Mouse (Mus musculus) embryonic facial prominence, embryonic 10.5 days (tissue): Measurements from ENCODE around the gene Mrpl38. TPM values are rescaled to one million over a fixed set of nuclear protein-coding genes. Genes with fewer than 3 reads are reported as not detected.

ENCODE experiments used
- DNase-seq: peaks from one replicate; pipeline ENCODE4 v3.0.0-alpha.2; 2017; ENCODE audit warnings: low spot score
- H3K27ac ChIP-seq: fragments of 300-500 bp; sonication (generic); replicated peaks from 2 replicates; pipeline ENCODE4 v1.5.1; 2016; ENCODE audit warnings: mild to moderate bottlenecking
- H3K27me3 ChIP-seq: fragments of 300-500 bp; sonication (generic); replicated peaks from 2 replicates; pipeline ENCODE4 v1.6.1; 2016; ENCODE audit warnings: low read depth, mild to moderate bottlenecking; ENCODE audit not compliant: poor library complexity, severe bottlenecking
- H3K36me3 ChIP-seq: fragments of 300-500 bp; sonication (generic); replicated peaks from 2 replicates; pipeline ENCODE4 v1.6.1; 2016; ENCODE audit warnings: mild to moderate bottlenecking, moderate library complexity
- H3K4me1 ChIP-seq: fragments of 300-500 bp; sonication (generic); 2 replicates; pipeline ENCODE4 v1.6.1; 2016
- H3K4me3 ChIP-seq: fragments of 300-500 bp; sonication (generic); 2 replicates; pipeline ENCODE4 v1.5.1; 2016; ENCODE audit warnings: mild to moderate bottlenecking, moderate library complexity
- H3K9me3 ChIP-seq: fragments of 300-500 bp; sonication (generic); 2 replicates; pipeline ENCODE4 v1.6.1; 2016; ENCODE audit warnings: mild to moderate bottlenecking
- WGBS: fragments of 180-500 bp; shearing (Covaris S2); methylation state at CpG from one replicate; pipeline ENCODE4 v1.1.7; 2016; 5-methylcytosine and 5-hydroxymethylcytosine counted together
- polyA plus RNA-seq: library from polyadenylated mRNA; unstranded; fragments of >200 nt; fragmentation: Nextera tagmentation; extraction: Ambion mirVana; gene quantifications from 2 replicates; pipeline ENCODE4 v1.2.1, GENCODE M21; 2016

The Mrpl38 gene
- polyA plus RNA-seq, 1 experiment from 2014 or later = 108 TPM

- Histone ChIP-seq H3K9me3 (no peaks in the 10 kb centered on the region), H3K4me3 (peak overlapping the region; percentile 80), H3K27me3 (no peaks in the 10 kb centered on the region), H3K36me3 (peaks cover 48% of the 10 kb centered on the region), H3K4me1 (peaks cover 34% of the 10 kb centered on the region), H3K27ac (peak overlapping the region; percentile 95)
- WGBS = 15% methylated on average over 6 of the region's 6 CpGs
- no peak for DNase-seq
Measured at GRCm38 (mm10) chr11:116167232-116167631, 28.6 kb upstream of the Mrpl38 start.

- 62% methylated on average over 9 of the region's 9 CpGs for WGBS
- Histone ChIP-seq H3K4me1 (peaks cover 33% of the 10 kb centered on the region), H3K4me3 (no peak overlapping the region), H3K9me3 (no peaks in the 10 kb centered on the region), H3K36me3 (peaks cover 80% of the 10 kb centered on the region), H3K27me3 (no peaks in the 10 kb centered on the region), H3K27ac (no peak overlapping the region)
- no peak for DNase-seq
Measured at GRCm38 (mm10) chr11:116163002-116163401, 24.3 kb upstream of the Mrpl38 start.

- DNase-seq = no peak
- 80% methylated on average over 10 of the region's 10 CpGs for WGBS
- Histone ChIP-seq H3K27ac (0 out of 2 replicates have a peak overlapping the region, but pooled peaks have one; percentile 12), H3K27me3 (no peaks in the 10 kb centered on the region), H3K9me3 (no peaks in the 10 kb centered on the region), H3K4me3 (no peak overlapping the region), H3K4me1 (peaks cover 31% of the 10 kb centered on the region), H3K36me3 (peaks cover 89% of the 10 kb centered on the region)
Measured at GRCm38 (mm10) chr11:116162146-116162545, 23.5 kb upstream of the Mrpl38 start.

- Histone ChIP-seq H3K27ac (0 out of 2 replicates have a peak overlapping the region, but pooled peaks have one; percentile 21), H3K4me1 (peaks cover 23% of the 10 kb centered on the region), H3K9me3 (no peaks in the 10 kb centered on the region), H3K36me3 (peaks cover 97% of the 10 kb centered on the region), H3K27me3 (no peaks in the 10 kb centered on the region), H3K4me3 (no peak overlapping the region)
- peak; percentile 39 for DNase-seq
- 64% methylated on average over 12 of the region's 12 CpGs for WGBS
Measured at GRCm38 (mm10) chr11:116161312-116161711, 22.6 kb upstream of the Mrpl38 start.

DNA sequence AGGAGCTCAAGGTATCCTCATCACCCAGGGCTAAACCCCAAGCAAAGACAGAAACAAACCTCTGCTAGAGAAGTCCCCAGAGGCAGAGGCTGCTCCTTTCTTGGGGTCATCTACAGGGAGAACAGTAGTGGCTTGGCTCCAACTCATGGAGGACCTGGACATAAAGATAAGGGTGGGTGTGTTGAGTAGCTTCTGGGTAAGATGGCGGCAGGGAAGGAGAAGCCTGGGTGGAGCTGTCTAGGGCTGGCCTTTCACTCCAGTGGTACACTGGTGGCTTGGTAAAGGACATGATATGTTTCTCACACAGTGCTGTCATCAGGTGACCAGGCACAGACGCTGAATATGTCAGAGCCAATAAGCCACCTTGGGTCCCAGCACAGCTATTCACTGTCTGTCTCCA lies 12.3 kb upstream of the Mrpl38 start:
- no peak overlapping the region for H3K4me3 ChIP-seq
- no peaks in the 10 kb centered on the region for H3K9me3 ChIP-seq
- no peak for DNase-seq
- peaks cover 35% of the 10 kb centered on the region for H3K4me1 ChIP-seq
- H3K36me3 ChIP-seq = peaks cover 100% of the 10 kb centered on the region
- 91% methylated on average over 2 of the region's 2 CpGs for WGBS
- H3K27ac ChIP-seq = no peak overlapping the region
- no peaks in the 10 kb centered on the region for H3K27me3 ChIP-seq

DNA sequence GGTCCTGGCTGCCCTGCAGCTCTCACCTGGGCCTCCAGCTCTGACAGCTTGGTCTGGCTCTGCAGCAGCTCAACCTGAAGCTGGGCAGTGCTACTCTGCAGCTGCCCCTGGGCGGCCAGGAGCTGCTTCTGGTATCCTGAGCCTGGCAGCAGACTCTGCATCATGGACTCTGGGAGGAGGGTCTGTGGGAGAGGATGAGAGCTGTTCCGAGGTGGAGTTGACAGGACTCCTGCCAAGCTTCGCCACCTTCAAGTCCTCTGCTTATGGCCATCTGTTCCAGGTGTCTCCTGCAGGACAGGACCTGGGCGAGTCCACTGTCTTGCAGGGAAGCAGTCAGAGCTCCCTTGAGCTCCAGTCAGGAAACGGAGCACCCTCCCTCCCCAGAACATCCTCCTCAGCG lies 10.7 kb upstream of the Mrpl38 start:
- H3K27me3 ChIP-seq = no peaks in the 10 kb centered on the region
- H3K4me1 ChIP-seq = peaks cover 30% of the 10 kb centered on the region
- DNase-seq = no peak
- 0 out of 2 replicates have a peak overlapping the region, but pooled peaks have one; percentile 12 for H3K27ac ChIP-seq
- H3K9me3 ChIP-seq = no peaks in the 10 kb centered on the region
- peaks cover 100% of the 10 kb centered on the region for H3K36me3 ChIP-seq
- 85% methylated on average over 6 of the region's 6 CpGs for WGBS
- H3K4me3 ChIP-seq = no peak overlapping the region

DNA sequence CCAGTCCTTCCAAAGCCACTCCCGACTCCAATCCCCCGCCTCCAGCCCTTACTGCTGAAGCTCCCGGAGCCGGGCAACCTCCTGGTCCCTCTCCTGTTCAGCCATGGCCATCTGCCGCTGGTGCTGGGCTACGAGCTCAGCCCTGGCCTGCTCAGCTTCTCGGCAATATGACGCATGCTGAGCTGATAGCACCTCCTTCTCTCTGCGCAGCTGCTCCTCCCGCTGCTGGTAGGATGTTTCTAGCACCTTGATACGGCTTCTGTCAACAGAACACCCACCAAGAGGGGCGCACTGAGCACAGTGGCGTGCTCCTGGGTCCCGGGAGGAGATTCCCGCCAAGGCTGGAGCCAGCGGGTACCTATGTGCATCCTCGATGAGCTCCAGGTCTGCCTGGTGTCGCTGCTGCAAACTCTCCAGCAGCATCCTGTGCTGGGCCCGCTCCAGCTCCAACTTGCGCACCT lies 10.1 kb upstream of the Mrpl38 start:
- WGBS = 66% methylated on average over 20 of the region's 20 CpGs

GRCm38 (mm10) chr11:116146294-116146985 lies 7.8 kb upstream of the Mrpl38 start:
- no peak overlapping the region for H3K4me3 ChIP-seq
- H3K4me1 ChIP-seq = peaks cover 40% of the 10 kb centered on the region
- H3K9me3 ChIP-seq = no peaks in the 10 kb centered on the region
- no peak overlapping the region for H3K27ac ChIP-seq
- H3K27me3 ChIP-seq = no peaks in the 10 kb centered on the region
- no peak for DNase-seq
- peaks cover 100% of the 10 kb centered on the region for H3K36me3 ChIP-seq
- 79% methylated on average over 25 of the region's 25 CpGs for WGBS

More for the DNA sequence above, 10.1 kb upstream of the Mrpl38 start:
- Histone ChIP-seq H3K36me3 (peaks cover 100% of the 10 kb centered on the region), H3K4me3 (no peak overlapping the region; the same call in 1 of the 2 replicates), H3K4me1 (peaks cover 30% of the 10 kb centered on the region), H3K27me3 (no peaks in the 10 kb centered on the region), H3K9me3 (no peaks in the 10 kb centered on the region), H3K27ac (peak overlapping the region; percentile 12; the same call in 1 of the 2 replicates)
- DNase-seq = no peak

GRCm38 (mm10) chr11:116145481-116146293 lies 7.0 kb upstream of the Mrpl38 start:
- WGBS = 59% methylated on average over 18 of the region's 18 CpGs
- Histone ChIP-seq H3K4me3 (no peak overlapping the region), H3K4me1 (peaks cover 40% of the 10 kb centered on the region), H3K36me3 (peaks cover 95% of the 10 kb centered on the region), H3K9me3 (no peaks in the 10 kb centered on the region), H3K27ac (no peak overlapping the region), H3K27me3 (no peaks in the 10 kb centered on the region)
- no peak for DNase-seq

GRCm38 (mm10) chr11:116143468-116143867 lies 4.8 kb upstream of the Mrpl38 start:
- H3K36me3 ChIP-seq = peaks cover 73% of the 10 kb centered on the region
- DNase-seq = no peak
- H3K27me3 ChIP-seq = no peaks in the 10 kb centered on the region
- peaks cover 38% of the 10 kb centered on the region for H3K4me1 ChIP-seq
- WGBS = 91% methylated on average over 3 of the region's 3 CpGs
- no peak overlapping the region for H3K4me3 ChIP-seq
- no peak overlapping the region for H3K27ac ChIP-seq
- no peaks in the 10 kb centered on the region for H3K9me3 ChIP-seq

DNA sequence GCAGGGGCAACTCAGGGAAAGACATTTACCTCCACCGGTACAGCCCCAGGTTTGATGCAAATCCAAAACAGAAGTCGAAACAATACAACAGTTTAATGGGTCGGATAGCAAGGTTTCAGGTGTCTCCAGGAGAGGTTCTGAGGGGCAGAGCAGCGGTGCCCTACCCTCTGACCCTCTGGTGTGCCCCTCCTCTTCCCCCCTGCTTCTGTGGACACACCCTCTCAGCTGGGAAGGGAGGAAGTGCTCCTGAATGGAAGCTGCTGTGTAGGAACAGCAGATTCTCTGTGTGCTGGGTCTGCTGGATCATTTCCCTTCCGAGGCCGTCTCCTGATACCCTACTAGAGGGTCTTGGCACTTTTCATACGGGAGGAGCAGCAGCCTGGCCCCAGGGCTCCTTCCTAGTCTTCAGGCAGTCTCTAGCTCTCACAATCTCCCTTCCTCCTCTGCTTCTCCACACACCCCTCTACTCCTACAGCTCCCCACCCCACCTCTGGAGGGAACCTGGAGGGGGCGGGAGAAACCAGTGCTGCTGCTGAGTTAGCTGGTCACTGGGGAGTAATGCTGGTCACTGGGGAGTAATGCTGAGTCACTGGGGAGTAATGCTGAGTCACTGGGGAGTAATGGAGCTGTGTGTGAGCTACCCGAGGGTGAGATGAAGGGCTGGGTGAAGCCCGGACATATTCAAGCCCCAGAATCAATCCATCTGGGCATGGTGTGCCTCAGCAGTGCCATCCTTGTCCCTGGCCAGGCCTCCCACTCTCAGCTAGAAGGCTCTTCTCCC lies 3.7 kb upstream of the Mrpl38 start:
- Histone ChIP-seq H3K27ac (peak overlapping the region; percentile 7; the same call in 1 of the 2 replicates), H3K4me3 (no peak overlapping the region), H3K27me3 (no peaks in the 10 kb centered on the region), H3K9me3 (no peaks in the 10 kb centered on the region), H3K4me1 (peaks cover 32% of the 10 kb centered on the region), H3K36me3 (peaks cover 62% of the 10 kb centered on the region)
- no peak for DNase-seq
- 50% methylated on average over 10 of the region's 10 CpGs for WGBS

GRCm38 (mm10) chr11:116138096-116138467 lies 586 bp downstream of the Mrpl38 start:
- peak overlapping the region; percentile 92 for H3K4me3 ChIP-seq
- no peaks in the 10 kb centered on the region for H3K9me3 ChIP-seq
- peaks cover 35% of the 10 kb centered on the region for H3K4me1 ChIP-seq
- DNase-seq = no peak
- H3K36me3 ChIP-seq = peaks cover 61% of the 10 kb centered on the region
- H3K27ac ChIP-seq = peak overlapping the region; percentile 91
- no peaks in the 10 kb centered on the region for H3K27me3 ChIP-seq
- 1% methylated on average over 20 of the region's 20 CpGs for WGBS
